Mouse (Mus musculus) kidney, postnatal 0 days (tissue): ENCODE measurements around the gene Abcd3. TPM values are rescaled to one million over a fixed set of nuclear protein-coding genes. Genes with fewer than 3 reads are reported as not detected.

Source experiments
- ATAC-seq: fragments of 200-750 bp; cut with Nextera tagmentation; replicated peaks from 2 replicates; pipeline ENCODE4 v1.8.0; 2017; ENCODE audit warnings: low read depth, moderate number of reproducible peaks, moderate TSS enrichment, moderate library complexity; ENCODE audit not compliant: low FRiP score
- DNase-seq: peaks from one replicate; pipeline ENCODE4 v3.0.0-alpha.2; 2016; ENCODE audit warnings: low spot score
- H3K27ac ChIP-seq: fragments of 300-500 bp; sonication (generic); 2 replicates; pipeline ENCODE4 v1.5.1; 2014; ENCODE audit warnings: mild to moderate bottlenecking
- H3K27me3 ChIP-seq: fragments of 300-500 bp; sonication (generic); 2 replicates; pipeline ENCODE4 v1.6.1; 2014; ENCODE audit warnings: low read length, mixed read lengths; ENCODE audit not compliant: insufficient read depth
- H3K36me3 ChIP-seq: fragments of 300-500 bp; sonication (generic); 2 replicates; pipeline ENCODE4 v1.6.1; 2014; ENCODE audit warnings: low read length, mixed read lengths; ENCODE audit not compliant: insufficient read depth
- H3K4me1 ChIP-seq: fragments of 300-500 bp; sonication (generic); replicated peaks from 2 replicates; pipeline ENCODE4 v1.6.1; 2014; ENCODE audit warnings: antibody characterized with exemption, low read length, mixed read lengths; ENCODE audit not compliant: insufficient read depth
- H3K4me2 ChIP-seq: fragments of 300-500 bp; sonication (generic); 2 replicates; pipeline ENCODE4 v1.6.1; 2014; ENCODE audit warnings: mild to moderate bottlenecking, low read length, moderate library complexity, mixed read lengths
- H3K4me3 ChIP-seq: fragments of 300-500 bp; sonication (generic); replicated peaks from 2 replicates; pipeline ENCODE4 v1.5.1; 2014; ENCODE audit warnings: low read depth, low read length
- H3K9ac ChIP-seq: fragments of 300-500 bp; sonication (generic); 2 replicates; pipeline ENCODE4 v1.6.1; 2014; ENCODE audit warnings: low read depth, low read length
- H3K9me3 ChIP-seq: fragments of 300-500 bp; sonication (generic); replicated peaks from 2 replicates; pipeline ENCODE4 v1.6.1; 2016; ENCODE audit warnings: low read length, inconsistent platforms, mixed read lengths
- CTCF ChIP-seq: IDR thresholded peaks from 2 replicates; pipeline ENCODE4 v1.5.1; 2016; ENCODE audit warnings: antibody characterized with exemption, low read depth, mild to moderate bottlenecking, moderate library complexity
- WGBS: fragments of 180-500 bp; shearing (Covaris S2); extraction: QIAGEN DNeasy Blood & Tissue Kit; methylation state at CpG from one replicate; pipeline ENCODE4 v1.1.7; 2014; 5-methylcytosine and 5-hydroxymethylcytosine counted together
- polyA plus RNA-seq: library from polyadenylated mRNA; unstranded; fragments of >200 nt; fragmentation: Nextera tagmentation; extraction: Ambion mirVana; gene quantifications from 2 replicates; pipeline ENCODE4 v1.2.1, GENCODE M21; 2015

Gene Abcd3
- polyA plus RNA-seq, 1 experiment from 2014 or later = 75.1 TPM

DNA sequence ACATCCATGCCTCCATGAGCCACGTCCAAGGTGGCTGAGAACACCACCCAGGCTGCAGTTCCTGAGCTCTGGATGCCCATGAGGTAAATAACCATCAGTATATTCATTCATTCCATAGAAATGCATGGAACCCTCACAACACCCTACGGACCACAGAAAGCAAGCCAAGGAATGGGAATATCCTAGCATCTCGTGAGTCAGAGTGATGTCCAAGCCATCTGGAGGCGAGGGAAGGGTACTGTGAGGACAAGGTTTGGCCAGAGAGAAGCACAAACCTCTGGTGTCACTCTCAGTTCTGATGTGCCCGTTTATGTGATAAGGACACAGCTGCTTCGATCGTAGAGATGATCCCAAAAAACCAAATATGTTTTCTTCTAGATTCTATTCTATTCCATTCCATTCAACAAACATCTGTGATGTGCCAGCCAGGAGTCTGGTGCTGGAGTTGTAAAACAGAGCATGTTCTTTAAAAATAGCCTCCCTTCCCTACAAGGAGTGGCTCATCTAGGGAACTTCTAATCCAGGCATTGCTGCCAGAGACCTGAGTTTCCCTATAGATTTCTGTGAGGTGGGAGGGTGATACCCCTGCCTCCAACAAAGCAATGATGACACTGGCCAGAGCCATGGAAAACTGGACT is 104.1 kb downstream of the Abcd3 start:
- no peak overlapping the region for H3K4me3 ChIP-seq
- H3K4me1 ChIP-seq = peaks cover 11% of the 10 kb centered on the region; the same call in 1 of the 2 replicates
- no peak for TF ChIP-seq CTCF
- DNase-seq (no peak), ATAC-seq (no peak)
- H3K9me3 ChIP-seq = no peaks in the 10 kb centered on the region
- H3K36me3 ChIP-seq = no peaks in the 10 kb centered on the region
- H3K9ac ChIP-seq = no peak overlapping the region
- no peak overlapping the region for H3K27ac ChIP-seq
- 90% methylated on average over 7 of the region's 7 CpGs for WGBS
- no peak overlapping the region for H3K4me2 ChIP-seq
- H3K27me3 ChIP-seq = no peaks in the 10 kb centered on the region

Other genes starting within 250 kb of the Abcd3 start
- gene 4930432M17Rik, start 144.5 kb downstream of the Abcd3 start, polyA plus RNA-seq = not detected in 2 replicates
- gene F3, start 91.8 kb downstream of the Abcd3 start, polyA plus RNA-seq = 22.8 and 24.2 TPM in 2 replicates
- 36.2 and 38.5 TPM in 2 replicates for gene Arhgap29, start 137.2 kb upstream of the Abcd3 start, polyA plus RNA-seq
- gene Abca4, start 229.1 kb upstream of the Abcd3 start, polyA plus RNA-seq = 1.0 and 1.2 TPM in 2 replicates